Mouse (Mus musculus) bone marrow, adult 2 months (tissue): Measurements from ENCODE around the gene Bco1. TPM values are rescaled to one million over a fixed set of nuclear protein-coding genes. Genes with fewer than 3 reads are reported as not detected.

Experiments used
- H3K27ac ChIP-seq: fragments of 200-500 bp; 2 replicates; pipeline ENCODE4 v1.5.1; 2012; ENCODE audit warnings: low read depth, mild to moderate bottlenecking, control low read depth, inconsistent platforms, low read length; ENCODE audit not compliant: control insufficient read depth, poor library complexity, insufficient read depth
- H3K4me1 ChIP-seq: fragments of 200-500 bp; 2 replicates; pipeline ENCODE4 v1.6.1; 2011; ENCODE audit warnings: low read length; ENCODE audit not compliant: control insufficient read depth, insufficient read depth
- H3K4me3 ChIP-seq: fragments of 200-500 bp; replicated peaks from 2 replicates; pipeline ENCODE3; 2011; ENCODE audit warnings: mild to moderate bottlenecking, low read depth, low read length, control low read depth; ENCODE audit not compliant: control insufficient read depth
- CTCF ChIP-seq: fragments of 200-500 bp; IDR thresholded peaks from 2 replicates; pipeline ENCODE4 v1.5.1; 2011; ENCODE audit warnings: low read length, control low read depth; ENCODE audit not compliant: control insufficient read depth, insufficient read depth
- POLR2A ChIP-seq: fragments of 200-500 bp; IDR thresholded peaks from 2 replicates; pipeline ENCODE4 v1.6.1; 2011; ENCODE audit warnings: low read depth, mild to moderate bottlenecking, control low read depth, low read length, borderline replicate concordance; ENCODE audit not compliant: control insufficient read depth
- WGBS: fragments of 180-500 bp; shearing (Covaris S2); methylation state at CpG from one replicate; pipeline ENCODE4 v1.1.7; 2018; 5-methylcytosine and 5-hydroxymethylcytosine counted together
- polyA plus RNA-seq: library from polyadenylated mRNA; stranded (reverse); fragments of >200 nt; gene quantifications from 2 replicates; pipeline ENCODE4 v1.2.4, GENCODE M21; 2011; ENCODE audit warnings: low replicate concordance; ENCODE audit not compliant: missing spikeins, insufficient read depth, insufficient read length

The Bco1 gene
- polyA plus RNA-seq, 1 experiment: not detected

DNA sequence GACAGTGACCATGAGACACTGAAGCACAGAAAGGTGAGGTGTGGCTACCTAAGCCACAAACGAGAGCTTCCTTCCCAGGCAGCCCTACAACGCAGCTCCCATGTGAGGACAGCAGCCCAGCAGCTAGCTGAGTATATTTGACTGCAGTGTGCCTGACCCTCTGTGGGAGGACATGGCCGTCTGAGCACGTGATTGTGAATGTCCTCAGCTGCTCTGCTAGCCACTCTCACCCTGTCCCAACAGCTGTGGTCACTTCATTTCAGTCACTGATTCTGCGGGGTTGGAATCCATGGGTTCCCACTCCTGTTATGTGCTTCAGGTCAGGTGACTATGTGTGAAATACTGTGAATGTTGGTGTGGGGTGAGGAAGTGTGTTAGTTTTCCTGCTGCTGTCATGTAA lies 80.7 kb downstream of the Bco1 start:
- TF ChIP-seq CTCF (no peak), POLR2A (no peak)
- Histone ChIP-seq H3K27ac (no peak overlapping the region), H3K4me3 (no peak overlapping the region), H3K4me1 (no peaks in the 10 kb centered on the region)
- WGBS: 79% methylated on average over 5 of the region's 5 CpGs

DNA sequence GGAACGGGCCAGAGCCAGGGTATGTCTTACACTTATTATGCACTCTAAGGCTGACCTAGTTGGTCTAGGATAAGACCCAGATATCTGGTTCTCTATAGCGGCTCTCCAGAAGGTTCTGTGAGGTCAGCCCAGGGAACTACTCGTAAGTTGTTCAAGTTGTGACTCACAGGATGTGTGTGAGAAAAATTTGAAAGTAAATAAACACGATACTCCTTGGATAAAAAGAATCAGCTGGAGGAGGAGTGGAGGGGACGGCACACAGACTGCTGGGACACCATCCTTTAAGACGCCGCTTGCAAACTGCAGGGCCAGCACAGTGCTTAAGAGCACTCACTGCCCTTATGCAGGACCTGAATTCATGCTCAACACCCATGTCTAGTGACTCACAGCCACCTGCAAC lies 81.6 kb downstream of the Bco1 start:
- Histone ChIP-seq H3K27ac (no peak overlapping the region), H3K4me1 (no peaks in the 10 kb centered on the region), H3K4me3 (no peak overlapping the region)
- 87% methylated on average over 7 of the region's 7 CpGs for WGBS
- TF ChIP-seq POLR2A (no peak), CTCF (no peak)

DNA sequence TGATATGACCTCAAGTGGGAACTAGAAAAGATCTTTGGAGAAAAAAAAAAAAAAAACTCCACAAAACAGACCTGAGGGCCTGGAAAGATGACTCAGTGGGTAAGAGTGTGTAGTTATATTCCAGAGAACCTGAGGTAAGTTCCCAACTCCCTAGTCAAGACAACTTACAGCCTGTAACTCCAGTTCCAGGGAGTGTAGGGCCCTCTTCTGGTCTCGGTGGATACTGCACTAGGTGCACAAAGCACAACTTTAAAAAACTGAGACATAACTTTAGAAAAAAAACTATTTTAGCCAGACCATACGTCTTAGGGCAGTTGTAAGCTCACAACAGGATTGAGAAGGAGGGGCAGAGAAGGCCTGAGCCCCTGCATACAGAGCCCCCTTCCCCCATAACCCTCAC lies 82.4 kb downstream of the Bco1 start:
- WGBS: 79% methylated on average over 2 of the region's 2 CpGs
- no peak for TF ChIP-seq CTCF
- TF ChIP-seq POLR2A: no peak
- Histone ChIP-seq H3K27ac (no peak overlapping the region), H3K4me1 (no peaks in the 10 kb centered on the region), H3K4me3 (no peak overlapping the region)

DNA sequence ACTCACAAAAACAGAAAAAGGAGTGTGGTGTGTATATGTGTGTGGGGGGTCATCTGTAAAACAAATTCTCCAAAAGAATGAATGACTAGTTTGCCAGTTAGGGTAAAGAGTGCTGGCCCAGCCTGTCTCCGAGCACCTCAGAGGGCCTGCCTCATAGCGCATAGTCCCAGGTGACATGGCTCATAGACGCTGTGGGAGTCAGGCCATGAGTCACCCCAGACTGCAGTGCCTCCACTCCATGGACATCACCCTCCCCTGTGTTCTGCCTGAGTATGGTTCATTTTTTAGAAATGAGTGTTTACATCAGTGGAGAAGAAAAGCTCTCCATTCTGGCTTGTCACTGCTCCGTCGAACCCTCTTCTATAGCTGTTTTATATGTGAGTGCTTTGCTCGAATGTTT lies 83.0 kb downstream of the Bco1 start:
- Histone ChIP-seq H3K4me3 (no peak overlapping the region), H3K4me1 (peaks cover 3% of the 10 kb centered on the region; the same call in 1 of the 2 replicates), H3K27ac (no peak overlapping the region)
- WGBS: 91% methylated on average over 6 of the region's 6 CpGs
- TF ChIP-seq POLR2A (no peak), CTCF (no peak)

DNA sequence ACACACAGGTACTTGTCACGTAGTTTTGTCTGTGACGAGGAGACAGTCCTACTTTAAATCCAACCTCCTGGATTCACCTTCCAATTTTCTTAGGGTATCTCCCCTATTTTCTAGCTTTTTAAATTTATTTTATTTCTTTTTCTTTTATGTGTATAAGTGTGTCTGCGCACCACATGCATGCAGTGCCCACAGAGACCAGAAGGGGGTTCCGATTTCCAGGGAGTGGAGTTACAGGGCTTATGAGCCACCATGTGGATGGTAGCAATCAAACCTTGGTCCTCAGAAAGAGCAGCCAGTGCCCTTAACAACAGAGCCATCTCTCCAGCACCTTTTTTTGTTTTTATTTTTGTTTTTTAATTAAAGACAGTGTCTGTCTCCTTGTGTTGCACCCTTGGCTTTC lies 87.1 kb downstream of the Bco1 start:
- Histone ChIP-seq H3K27ac (no peak overlapping the region), H3K4me1 (peaks cover 3% of the 10 kb centered on the region; the same call in 1 of the 2 replicates), H3K4me3 (no peak overlapping the region)
- 93% methylated on average over 4 of the region's 4 CpGs for WGBS
- TF ChIP-seq CTCF: peak; percentile 13; the same call in 1 of the 2 replicates
- no peak for TF ChIP-seq POLR2A

Other genes starting within 250 kb of the Bco1 start
- 51.2 and 63.1 TPM in 2 replicates for gene Cmc2, start 174.4 kb upstream of the Bco1 start, polyA plus RNA-seq
- gene Cenpn, start 174.1 kb upstream of the Bco1 start, polyA plus RNA-seq: 18.4 and 21.8 TPM in 2 replicates
- 3.8 and 4.9 TPM in 2 replicates for gene Atmin, start 152.5 kb upstream of the Bco1 start, polyA plus RNA-seq
- 0.85 TPM in 1 of 2 replicates, not detected in the other for gene 1700030J22Rik, start 116.9 kb upstream of the Bco1 start, polyA plus RNA-seq
- gene Gcsh, start 102.3 kb upstream of the Bco1 start, polyA plus RNA-seq: 6.8 and 29.3 TPM in 2 replicates
- gene Pkd1l2, start 13.4 kb upstream of the Bco1 start, polyA plus RNA-seq: not detected in 2 replicates
- gene Gan, start 62.3 kb downstream of the Bco1 start, polyA plus RNA-seq: 2.9 and 3.1 TPM in 2 replicates
- 11.5 and 16.2 TPM in 2 replicates for gene Cmip, start 161.2 kb downstream of the Bco1 start, polyA plus RNA-seq